Mouse (Mus musculus): ENCODE measurements around the gene Camp.
"Not testable (repeated sequence)": the region's sequence is repeated elsewhere in the genome, so short reads cannot be mapped to it uniquely, and the experiment has no call there.

DNA sequence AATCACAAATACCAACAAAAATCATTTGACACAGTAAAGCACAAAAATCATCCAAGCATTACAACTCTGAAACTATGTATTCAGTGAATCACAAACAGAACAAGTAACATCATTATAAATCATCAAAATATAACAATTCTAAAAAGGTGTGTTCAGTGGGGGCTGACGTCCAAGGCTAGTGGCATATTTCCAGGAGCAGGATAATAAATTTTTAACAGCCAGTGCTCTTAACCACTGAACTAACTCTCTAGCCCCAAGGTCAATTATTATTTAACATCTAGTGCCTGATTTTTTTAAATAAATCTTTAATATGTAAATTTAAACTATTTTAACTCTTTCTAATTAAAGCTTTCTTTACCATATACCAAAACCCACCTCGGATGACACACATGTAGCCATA is 43.8 kb downstream of the Camp start:
- TF ChIP-seq POLR2A, CTCF (IDR thresholded peaks at IDR 0.05; ENCODE audit: insufficient read depth, low read depth, low read length): not testable (repeated sequence)

Measured in olfactory bulb, adult 2 months (tissue).